Mouse (Mus musculus) kidney, postnatal 10 days (tissue): ENCODE measurements at regions not wholly inside any gene's neighbourhood (a gene's known extent, or its start where the extent isn't known, plus 50 kb on each side); places are given as distances from the start of the nearest gene placed in this dataset.

Experiments used
- DNase-seq: peaks from one replicate; pipeline ENCODE4 v3.0.0; 2021; ENCODE audit warnings: mixed read lengths

DNA sequence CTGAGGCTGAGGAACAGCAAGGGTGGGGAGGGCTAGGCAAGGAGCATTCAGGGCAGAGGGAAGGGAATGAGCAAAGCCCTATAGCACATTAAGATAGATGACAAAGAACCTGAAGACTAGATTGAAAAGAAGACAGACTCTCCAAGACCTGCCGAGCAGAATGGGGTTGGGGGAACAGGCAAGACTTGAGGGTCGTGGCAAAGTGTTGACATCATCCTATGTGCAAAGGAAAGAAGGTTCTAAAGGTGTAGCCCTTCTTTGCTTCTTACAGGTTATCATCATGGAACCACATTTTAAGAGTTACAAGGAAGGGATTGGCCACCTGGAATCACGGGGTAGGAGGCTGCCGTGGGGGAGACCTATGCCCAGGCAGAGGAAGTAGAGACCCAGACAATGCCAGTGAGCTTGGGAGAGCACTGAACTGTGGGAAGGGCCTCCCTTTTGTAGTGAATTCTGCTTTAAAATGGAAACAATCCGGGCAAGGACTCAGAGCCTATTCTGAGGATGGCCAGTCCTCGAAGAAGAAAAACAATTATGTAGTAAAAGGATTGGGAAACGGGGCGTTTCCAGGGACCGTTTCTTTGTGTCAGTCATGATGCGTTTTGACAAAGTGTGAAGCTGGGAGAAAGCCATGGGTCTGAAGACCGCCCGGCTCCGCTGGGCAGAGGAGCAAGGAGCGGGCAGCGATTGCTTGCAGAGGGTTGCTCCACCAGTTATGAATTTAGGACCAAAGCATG, 55.5 kb upstream of the Cox10 start:
- DNase-seq: no peak
